Mouse (Mus musculus): ENCODE data around the gene Grem1.

The Grem1 gene

DNA sequence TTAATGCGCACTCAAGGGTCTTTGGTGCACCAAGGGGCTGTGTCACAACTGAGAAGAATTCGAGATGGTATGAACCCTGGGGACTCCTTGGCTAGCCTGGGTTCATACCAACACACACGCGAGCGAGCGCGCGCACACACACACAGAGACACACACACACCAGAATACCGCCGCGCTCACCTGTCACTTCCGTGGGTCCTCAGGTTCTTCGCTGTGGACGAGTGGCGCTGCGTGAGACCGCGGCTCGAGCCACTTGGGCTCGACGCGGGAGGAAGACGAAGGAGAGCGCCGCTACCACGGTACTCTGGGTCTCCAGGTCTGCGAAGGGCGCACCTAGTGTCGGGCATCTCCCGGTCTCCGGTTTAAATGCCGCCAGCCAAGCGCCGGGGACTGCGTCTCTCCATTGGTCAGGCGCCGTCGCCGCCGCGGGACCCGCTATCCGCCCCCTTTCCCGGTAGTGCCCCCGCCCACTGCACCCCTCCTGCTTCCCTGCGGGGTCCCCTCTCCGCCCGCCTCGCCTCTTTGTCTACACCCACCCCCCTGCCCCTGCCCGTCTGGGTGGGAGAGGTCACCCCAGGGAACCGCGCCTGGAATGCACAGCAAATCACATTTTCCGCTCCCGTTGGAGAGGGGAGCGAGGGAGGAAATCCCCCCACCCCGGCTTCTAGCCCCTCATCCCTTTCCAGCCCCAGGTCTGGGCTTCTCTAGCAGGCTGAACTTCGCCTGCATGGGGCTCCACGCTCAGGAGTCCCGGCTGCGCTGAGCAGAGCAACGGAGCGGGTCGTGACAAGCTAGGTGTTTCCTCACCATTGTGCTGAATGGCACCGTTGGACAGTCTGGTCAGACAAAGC, at the start of gene Grem1:
Gene Grem1 (minus strand): TSS at position 336 of the 851 bp plus-strand sequence.
- no peak for DNase-seq (ENCODE audit: low read depth, low spot score)

DNA sequence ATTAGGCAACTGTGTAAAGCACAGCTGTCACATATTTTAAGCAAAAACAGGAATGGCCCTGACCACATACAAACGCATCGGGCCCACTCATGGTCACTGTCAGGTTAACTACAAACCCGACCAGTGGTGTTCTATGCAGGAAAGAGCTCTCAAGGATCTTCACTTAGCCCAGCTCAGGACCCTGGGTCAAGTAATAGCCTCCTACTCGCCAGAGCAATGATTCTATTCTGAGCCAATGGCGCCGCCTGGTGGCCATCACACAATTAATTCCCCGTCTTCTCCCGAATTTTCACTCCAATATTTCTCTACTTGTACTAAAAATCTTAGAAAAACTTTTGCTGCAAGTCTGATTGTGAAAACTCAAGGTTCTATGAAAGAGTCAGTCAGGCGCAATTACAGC, 49.2 kb upstream of the Grem1 start:
- no peak for DNase-seq (ENCODE audit: low read depth, low spot score)

DNA sequence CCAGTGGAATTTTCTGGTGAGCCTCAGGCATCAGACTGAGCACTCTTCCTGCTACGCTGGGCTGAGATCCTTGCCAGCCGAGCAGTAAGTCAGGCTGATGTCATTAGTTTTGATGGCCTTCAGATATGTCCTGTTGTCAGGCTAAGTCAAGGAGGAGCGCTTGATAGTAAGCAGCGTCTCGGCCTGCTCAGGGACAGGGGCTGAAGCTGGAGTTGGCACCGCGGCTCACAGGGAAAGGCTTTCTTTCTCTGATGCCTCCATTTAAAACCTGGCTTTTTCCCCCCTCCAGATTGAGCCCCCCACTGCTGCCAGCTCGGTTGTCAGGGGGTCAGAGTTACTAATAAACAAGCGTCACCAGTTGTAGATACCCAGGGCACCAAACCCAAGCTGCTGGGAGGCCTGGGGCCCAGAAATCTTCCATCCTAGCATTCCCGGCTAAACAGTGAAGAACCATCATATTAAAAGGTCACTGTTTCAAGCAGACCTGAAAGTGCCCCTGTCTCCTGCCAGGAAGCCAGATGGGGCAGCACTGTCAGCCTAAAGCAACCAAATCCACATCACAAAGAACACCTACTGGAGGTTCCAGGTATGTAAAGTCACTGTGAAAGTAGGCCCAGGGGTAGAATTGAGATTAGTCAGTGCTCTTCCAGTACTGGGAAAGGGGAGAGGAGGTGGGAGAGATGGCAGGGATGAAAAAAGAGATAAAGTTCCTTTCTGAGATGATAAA, 48.6 kb upstream of the Grem1 start:
- DNase-seq (ENCODE audit: low read depth, low spot score): no peak

DNA sequence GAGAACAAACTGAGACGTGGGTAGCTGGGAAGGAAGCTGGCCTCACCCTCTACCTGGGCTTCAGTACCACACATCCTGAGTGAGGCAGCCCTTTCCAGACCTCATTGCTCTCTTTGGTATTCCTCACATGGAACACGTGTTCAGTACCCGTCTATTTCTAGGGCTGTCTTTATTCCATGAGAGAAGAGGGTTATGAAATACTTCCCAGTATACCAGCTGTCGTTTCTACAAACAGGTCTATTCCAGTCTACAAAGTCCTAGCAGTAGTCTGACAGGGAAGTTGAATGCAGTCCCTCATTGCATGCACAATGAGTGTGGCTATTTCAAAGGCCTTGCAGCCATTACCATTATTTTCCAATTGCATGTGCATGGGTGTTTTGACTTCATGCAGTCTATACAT, 47.3 kb upstream of the Grem1 start:
- no peak for DNase-seq (ENCODE audit: low read depth, low spot score)

DNA sequence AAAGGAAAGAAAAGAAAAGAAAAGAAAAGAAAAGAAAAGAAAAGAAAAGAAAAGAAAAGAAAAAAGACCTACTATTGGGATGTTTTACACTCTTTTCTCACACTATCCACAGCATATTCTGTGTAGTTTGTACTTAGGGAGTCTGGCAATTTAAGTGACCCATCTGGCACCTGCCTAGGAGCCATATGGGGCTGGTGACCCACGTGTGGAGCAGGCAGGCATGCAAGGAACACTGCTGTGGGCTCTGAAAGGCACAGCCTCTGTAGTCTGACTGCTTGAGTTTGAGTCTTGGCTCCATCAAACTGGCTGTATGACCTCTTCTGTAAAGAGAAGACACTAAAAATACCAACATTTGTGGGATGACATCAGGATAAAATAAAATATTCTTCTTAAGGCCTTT, 45.3 kb upstream of the Grem1 start:
- DNase-seq (ENCODE audit: low read depth, low spot score): no peak

DNA sequence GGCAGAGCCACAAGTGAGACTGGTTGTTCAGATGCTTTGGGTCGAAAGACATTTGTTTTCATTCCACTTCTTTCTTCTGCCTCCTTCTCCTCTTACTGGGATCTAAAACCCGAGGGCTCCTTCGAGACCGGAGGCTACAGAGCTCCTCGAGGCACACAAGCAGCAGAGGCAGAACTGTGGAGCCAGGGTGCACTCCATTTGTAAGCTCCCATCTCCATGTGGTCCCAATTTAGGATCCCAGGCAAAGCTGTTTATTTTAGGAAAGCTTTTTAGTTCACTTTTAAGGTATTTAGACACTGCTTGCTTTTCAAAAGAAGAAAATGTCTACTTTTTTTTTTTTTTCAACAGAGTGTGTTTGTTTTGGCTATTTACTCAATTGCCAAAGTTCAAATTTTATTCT, 42.4 kb upstream of the Grem1 start:
- DNase-seq (ENCODE audit: low read depth, low spot score): no peak

DNA sequence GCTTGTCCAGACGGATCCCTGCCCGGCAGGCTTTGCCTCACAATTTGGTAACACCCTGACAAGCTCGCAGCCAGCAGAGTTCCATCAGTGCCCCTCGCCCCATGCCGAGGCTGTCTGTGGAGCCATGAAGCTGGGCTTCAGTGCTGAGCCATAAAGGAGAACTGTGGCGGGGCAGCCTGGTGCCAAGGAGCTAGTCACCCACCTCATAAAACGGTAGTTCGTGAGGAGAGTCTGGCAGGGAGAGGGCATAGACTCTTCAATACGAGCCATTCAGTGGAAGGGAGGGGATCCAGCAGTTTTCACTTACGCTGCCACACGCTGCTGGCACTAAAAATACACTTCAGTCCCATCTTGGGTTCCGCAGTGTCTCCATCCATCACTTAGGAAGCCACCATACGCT, 40.2 kb upstream of the Grem1 start:
- no peak for DNase-seq (ENCODE audit: low read depth, low spot score)

DNA sequence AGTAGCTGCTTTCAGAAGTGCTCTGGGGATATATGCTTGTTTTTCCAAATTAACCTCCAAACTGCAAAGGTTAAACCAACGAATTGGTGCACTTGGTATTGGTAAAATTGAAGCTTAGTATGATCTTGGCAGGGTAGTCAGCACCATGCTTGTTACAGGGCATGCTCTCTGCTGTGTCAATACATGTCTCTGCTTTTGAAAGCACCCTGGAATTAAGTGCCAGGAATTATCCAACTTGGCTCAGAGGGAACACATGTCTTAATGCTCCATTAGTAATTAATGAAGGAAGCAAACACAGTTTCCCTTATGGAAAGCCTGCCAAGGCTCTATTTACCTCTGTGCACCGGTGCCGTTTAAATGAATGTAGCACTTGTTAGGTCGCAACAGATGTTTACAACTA, 36.7 kb upstream of the Grem1 start:
- DNase-seq (ENCODE audit: low read depth, low spot score): no peak

DNA sequence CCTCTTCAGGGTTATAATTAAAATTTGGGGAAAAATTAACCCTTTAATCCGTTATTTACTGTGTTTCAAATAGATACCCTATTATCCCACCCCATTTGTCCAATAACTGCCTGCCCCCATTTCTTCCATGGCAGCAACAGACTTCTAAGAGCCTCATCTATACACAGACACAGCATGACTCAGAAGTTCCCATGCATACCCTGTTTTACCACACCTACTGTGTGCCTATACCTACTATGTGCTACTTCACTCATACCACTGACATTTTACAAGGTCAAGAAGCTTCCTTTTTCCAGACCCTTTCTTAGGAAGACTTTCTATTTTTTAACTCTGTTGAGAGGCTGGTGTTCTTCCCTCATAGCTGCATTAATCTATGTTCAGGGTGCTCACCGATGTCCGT, 35.1 kb upstream of the Grem1 start:
- no peak for DNase-seq (ENCODE audit: low read depth, low spot score)

DNA sequence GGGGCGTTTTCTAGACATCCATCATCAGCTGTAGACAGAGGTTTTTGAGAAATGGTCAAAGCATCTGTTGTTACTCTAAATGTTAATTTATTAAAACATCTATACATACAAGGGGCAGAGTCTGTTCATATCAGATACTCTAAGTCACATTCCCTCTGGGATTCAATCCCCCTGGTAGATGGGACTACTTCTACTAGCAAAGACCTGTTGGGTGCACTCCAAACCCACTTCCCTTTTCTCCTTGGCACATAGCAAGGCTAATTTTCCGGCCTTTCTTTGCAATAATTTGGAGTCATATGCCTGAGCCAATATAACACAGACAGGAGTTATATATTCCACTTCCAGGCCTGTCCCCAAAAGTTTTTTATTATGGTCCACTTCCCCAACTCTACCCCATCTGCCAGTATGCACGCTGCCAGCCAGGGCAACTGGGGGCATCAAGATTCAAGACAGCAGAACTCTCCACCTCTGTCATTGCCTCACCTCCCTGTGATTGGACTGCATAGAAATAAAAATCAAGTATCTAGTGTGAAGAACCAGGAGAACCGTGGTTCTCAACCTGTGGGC, 30.5 kb upstream of the Grem1 start:
- DNase-seq (ENCODE audit: low read depth, low spot score): no peak

DNA sequence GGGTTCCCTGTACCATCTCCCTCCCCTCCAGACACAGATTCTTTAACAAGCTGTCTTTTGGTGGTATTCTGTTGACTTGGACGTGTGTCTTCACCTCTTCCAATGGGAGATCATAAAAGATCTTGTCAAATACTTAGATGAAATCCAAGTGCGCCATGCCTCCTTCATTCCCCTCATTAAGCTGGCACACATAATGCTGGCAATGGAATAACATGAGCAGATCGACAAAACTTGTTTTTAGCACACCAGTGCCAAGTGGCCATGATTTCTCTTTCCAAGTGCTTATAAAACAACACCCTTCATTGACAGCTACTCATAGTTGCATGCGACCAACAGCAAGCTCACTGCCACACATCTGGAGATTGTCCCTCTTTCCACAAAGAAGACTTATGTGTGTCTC, 29.4 kb upstream of the Grem1 start:
- DNase-seq (ENCODE audit: low read depth, low spot score): no peak

DNA sequence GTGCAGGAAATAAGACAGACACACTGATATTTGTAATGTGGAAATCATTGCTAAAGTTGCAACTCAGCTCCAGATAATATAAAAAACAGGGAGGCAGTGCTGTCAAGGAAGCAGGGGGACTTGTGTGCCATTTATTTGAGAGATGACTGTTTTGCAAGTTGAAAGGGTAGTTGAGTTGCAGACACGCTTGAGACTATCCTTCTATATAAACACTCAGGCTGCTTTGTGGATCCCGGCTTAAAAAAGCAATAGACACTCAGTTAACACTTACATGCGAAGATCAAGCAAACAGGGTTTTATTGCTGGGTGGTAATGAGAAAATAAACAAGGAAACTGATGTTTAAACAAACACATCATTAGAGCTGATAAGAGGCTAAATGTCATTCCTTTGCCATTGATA, 26.4 kb upstream of the Grem1 start:
- DNase-seq (ENCODE audit: low read depth, low spot score): no peak

DNA sequence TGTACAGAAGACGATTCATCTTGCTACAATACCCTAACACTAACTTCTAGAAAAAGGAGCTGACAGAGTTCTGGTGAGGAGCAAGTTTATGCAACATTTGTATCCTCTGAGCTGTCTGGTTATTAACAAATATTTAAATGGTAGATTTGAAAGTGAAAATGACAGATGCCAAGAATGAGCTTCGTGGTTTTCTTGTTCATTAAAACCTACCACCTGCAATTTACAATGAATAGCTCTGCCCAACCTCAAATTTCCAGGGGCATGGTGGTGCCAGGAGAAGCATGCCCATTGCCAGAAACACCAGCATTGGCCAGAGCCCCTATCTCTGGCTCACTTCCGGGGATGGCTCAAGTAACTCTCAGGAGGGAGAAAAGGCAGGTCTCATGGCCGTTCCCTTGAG, 23.1 kb upstream of the Grem1 start:
- no peak for DNase-seq (ENCODE audit: low read depth, low spot score)

DNA sequence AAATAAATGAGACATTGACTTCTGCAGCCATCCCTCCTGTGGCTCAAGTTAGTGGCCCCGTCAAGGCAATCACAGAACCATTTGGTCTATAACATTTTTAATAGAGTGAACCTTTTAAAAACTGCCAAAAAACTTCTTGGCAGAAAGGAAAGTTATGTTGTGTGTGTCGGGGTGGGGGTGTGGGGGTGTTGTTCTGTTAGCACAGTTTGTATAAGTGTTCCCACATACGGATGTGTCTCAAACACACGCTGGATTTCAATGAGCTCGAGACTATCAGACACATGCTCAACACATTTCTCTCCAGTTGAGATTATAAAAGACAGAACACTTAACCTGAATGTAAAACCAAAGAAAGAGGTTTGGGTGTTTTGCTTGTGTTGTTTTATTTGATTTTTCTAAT, 22.7 kb upstream of the Grem1 start:
- DNase-seq (ENCODE audit: low read depth, low spot score): no peak

DNA sequence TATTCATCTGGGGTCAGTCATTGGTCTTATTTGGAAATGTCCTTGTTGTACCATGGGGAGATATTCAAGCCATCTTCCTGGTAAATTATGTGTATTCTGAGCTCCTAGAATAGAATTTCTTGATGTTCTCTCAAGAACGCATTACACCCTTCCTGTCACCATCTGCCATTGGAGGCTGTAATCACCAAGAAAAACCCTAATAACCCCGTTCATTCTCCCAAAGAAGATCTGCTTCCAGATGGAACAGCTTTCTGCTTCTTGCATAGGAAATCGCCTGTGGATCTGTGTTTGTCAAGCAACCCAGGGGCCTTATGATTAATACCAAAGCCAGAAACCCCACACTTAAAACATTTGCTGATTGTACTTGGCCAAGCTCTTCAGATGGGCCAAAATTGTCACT, 20.9 kb upstream of the Grem1 start:
- DNase-seq (ENCODE audit: low read depth, low spot score): no peak

DNA sequence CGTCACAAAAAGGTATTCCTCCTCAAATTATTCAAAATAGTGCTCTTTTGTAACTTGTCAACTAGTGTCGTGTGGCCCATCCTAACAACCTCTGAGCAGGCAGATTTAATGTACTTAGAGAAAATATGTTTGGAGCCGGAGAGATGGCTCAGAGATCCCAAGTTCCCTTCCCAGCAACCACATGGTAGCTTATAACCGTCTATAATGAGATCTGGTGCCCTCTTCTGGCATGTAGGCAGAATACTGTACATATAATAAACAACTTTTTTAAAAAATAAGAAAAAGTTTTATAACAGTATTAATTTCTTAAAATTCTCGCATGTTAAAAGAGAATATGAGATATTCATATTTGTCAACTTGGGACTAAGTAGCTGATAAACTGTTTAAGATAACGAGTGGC, 19.6 kb upstream of the Grem1 start:
- no peak for DNase-seq (ENCODE audit: low read depth, low spot score)

DNA sequence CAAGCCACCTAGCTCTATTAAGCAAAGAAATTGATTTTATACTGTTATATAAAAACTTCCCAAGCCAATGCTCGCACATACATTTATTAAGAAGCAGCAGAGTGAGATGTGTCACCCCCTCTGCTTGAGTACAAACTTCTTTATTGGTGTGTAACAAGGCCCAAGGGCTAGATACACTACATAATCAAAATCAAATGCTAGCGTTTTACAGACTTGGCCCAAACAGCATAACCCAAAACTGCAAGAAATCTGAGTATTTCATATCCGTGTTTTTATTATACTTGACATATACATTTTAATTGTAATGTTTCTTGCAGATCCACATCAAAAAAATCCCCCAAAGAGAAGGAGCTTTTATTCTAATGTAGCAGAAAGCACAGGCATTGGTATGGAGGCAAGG, 17.9 kb upstream of the Grem1 start:
- no peak for DNase-seq (ENCODE audit: low read depth, low spot score)

DNA sequence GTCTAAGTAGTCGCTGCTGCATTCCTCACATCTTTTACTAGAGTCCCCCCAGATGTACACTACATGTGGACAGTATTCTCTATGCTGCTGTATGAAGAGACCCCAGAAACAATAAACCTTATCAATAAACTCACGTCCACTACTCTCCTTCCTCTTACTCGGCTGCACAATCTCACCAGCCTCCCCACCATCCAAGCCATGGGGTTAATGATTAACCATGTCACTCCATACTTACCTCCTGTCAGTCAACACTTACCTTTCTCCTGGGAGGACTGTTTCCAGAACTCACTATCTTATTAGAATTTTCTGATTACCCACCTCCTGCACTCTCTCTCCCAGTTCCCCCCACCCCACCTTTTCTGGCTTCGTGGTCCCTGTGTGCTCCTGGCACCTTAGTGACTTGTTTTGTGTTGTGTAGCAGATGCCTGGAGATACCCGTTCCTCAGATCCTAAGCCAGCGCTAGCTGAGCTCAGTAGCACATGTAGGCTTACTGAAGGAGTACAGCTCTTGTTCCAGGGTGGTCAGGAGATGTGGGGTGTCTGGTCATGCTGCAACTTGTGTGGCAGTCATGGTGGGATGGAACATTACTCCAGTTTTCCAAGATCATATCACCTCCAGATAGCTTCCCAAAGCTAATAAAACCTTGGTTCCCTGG, 15.8 kb upstream of the Grem1 start:
- DNase-seq (ENCODE audit: low read depth, low spot score): no peak

DNA sequence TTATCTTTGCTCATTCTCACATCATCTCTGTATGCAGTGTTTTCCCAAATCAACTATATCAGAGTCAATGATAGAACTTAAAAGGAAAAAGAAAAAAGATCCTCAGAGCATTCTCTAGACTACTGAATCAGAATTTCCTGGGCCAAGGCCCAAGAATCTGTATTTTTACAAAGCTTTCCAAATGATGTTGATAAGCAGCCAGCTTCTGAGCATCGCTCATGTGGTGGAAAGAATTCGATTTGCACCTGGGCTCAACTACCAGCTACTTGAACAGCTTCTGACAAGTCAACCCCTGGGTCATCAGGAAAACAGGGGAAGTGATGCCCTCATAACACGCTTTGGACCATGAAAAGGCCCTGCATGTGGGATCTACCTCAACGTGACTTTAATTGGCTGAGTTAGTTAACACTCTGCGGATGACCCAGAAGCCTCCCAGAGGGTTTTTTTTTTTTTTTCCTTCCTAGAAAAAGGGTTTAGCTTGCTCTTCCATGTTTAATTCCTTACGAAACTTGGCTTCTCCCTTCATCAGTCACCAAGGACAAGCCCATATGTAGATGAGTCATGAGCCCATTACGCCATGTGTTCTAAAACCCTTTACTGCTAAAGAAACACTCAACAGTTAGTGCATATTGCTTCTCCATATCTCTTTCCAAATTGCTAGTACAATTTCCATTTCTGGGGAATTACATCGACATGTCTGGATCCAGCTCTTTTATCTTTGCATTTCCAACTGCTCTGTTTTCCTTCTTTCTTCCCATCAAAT, 10.3 kb upstream of the Grem1 start:
- no peak for DNase-seq (ENCODE audit: low read depth, low spot score)

DNA sequence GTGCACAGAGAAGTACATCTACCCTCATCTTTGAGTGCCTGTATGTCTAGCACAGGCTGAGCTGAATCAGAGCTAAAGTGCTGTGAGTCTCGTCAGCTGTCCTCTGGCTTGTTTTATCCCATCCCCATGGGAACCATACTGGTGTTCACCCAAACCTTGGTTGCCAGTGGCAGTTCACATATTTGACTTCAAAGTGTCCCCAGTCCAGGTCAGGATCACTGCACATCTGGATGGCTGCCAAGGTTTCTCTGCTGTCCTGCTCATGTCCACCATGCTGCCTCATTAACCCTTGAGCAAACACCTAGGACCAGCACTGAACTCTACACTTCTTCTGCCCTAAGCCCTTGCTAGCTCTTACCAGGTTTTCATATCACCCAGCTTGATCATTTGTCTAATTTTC, 7.4 kb upstream of the Grem1 start:
- DNase-seq (ENCODE audit: low read depth, low spot score): no peak

DNA sequence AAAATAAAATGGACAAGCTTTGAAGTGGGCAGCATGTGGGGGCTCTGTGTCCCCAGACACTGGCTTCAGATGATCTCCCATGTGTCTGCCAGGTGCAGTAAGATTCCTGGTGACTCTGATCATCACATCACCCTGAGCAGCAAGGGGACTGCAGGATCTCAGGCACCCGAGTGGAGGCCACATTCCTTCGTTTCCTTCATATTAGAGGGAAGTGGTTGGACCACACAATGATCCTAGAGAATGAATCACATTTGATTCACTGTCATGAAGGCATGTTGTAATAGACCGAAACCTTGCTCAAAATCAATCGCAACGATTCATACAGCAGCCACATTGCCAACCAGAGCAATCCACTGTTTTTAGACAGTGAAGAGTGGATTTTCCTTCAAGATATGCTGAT, 6.5 kb upstream of the Grem1 start:
- DNase-seq (ENCODE audit: low read depth, low spot score): no peak
